Mouse (Mus musculus) testis, postnatal 14 days (tissue): ENCODE results near the gene Acot12.

Experiments
- DNase-seq: peaks from one replicate; pipeline ENCODE4 v3.0.0; 2021; ENCODE audit warnings: low spot score

Acot12 gene

GRCm38 (mm10) chr13:91826066-91826465 is 84.8 kb downstream of the Acot12 start:
- no peak for DNase-seq

- DNase-seq, result no peak
Observed at GRCm38 (mm10) chr13:91827876-91828275, 86.6 kb downstream of the Acot12 start.
